Mouse (Mus musculus): ENCODE results near the gene Slc35b2.

DNA sequence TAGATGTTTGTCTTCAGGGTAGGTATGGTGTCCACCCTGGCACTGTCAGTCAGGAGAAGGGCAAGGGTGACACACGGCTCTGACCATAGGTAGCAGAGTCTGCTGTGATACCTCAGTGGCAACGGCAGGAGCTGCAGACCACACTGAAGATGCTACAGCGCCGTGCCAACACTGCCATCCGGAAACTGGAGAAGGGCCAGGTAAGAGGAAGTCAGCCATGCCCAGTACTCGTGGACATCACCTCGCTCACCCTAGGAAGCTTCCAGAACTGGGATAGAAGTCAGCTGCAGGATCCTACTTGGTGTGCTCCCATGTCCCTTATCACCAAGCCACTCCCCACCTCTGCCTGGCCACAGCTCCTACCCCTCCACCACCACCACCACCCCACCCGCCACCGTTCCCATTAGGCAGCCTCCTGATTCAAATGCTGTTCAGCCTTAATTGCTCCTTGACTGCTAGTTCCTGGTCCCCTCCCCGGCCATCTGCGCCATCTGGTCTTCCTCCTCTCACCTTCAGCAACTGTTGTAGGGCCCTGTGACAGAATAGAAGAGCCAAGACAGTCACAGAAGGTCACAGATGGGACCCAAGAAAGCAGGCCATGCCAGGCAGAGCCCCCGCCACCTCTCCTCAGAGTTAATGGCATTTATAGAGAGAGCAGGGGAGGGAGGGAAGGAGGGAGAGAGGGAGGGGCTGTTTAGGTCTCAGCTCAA is 44.8 kb upstream of the Slc35b2 start:
- TF ChIP-seq CTCF (IDR thresholded peaks at IDR 0.05; ENCODE audit: low read depth) (no peak), EP300 (IDR thresholded peaks at IDR 0.05; ENCODE audit: low read depth) (no peak)
